Mouse (Mus musculus): Measurements from ENCODE around the gene Fam208a. TPM values are rescaled to one million over a fixed set of nuclear protein-coding genes. Genes with fewer than 3 reads are reported as not detected.
A peak's percentile ranks its signal among the peaks of the same experiment; 100 is the strongest.

Gene Fam208a
- polyA plus RNA-seq, 1 experiment from 2014 or later: 15.4 TPM

GRCm38 (mm10) chr14:27422301-27422700 is 6.3 kb upstream of the Fam208a start:
- ATAC-seq (replicated peaks; ENCODE audit: low FRiP score): no peak

GRCm38 (mm10) chr14:27428973-27429711 is 508 bp downstream of the Fam208a start:
- peak overlapping the region; percentile 99 for H3K27ac ChIP-seq
- H3K27me3 ChIP-seq: no peaks in the 10 kb centered on the region
- H3K9me3 ChIP-seq (replicated peaks): peaks cover 14% of the 10 kb centered on the region
- peak; percentile 86 for ATAC-seq (replicated peaks; ENCODE audit: low FRiP score)
- H3K9ac ChIP-seq: peak overlapping the region; percentile 92
- H3K4me1 ChIP-seq: peaks cover 12% of the 10 kb centered on the region
- H3K4me2 ChIP-seq: peak overlapping the region; percentile 91
- H3K4me3 ChIP-seq (replicated peaks): peak overlapping the region; percentile 73
- whole genome bisulfite sequencing: under 1% methylated on average over 76 of the region's 78 CpGs
- H3K36me3 ChIP-seq: peaks cover 35% of the 10 kb centered on the region

More at GRCm38 (mm10) chr14:27422301-27422700, 6.3 kb upstream of the Fam208a start:
- no peaks in the 10 kb centered on the region for H3K27me3 ChIP-seq
- no peak overlapping the region for H3K9ac ChIP-seq
- no peak overlapping the region for H3K4me3 ChIP-seq (replicated peaks)
- H3K27ac ChIP-seq: no peak overlapping the region
- no peaks in the 10 kb centered on the region; the same call in 1 of the 2 replicates for H3K9me3 ChIP-seq (replicated peaks)
- no peaks in the 10 kb centered on the region for H3K4me1 ChIP-seq
- H3K36me3 ChIP-seq: no peaks in the 10 kb centered on the region
- WGBS: 95% methylated on average over 1 of the region's 1 CpGs
- no peak overlapping the region for H3K4me2 ChIP-seq

GRCm38 (mm10) chr14:27430280-27430679 is 1.6 kb downstream of the Fam208a start:
- WGBS: 95% methylated on average over 4 of the region's 4 CpGs
- Histone ChIP-seq H3K4me2 (peak overlapping the region; percentile 91), H3K36me3 (peaks cover 41% of the 10 kb centered on the region), H3K27me3 (no peaks in the 10 kb centered on the region), H3K4me3 (replicated peaks) (no peak overlapping the region), H3K4me1 (peaks cover 12% of the 10 kb centered on the region), H3K9me3 (replicated peaks) (peaks cover 14% of the 10 kb centered on the region), H3K27ac (no peak overlapping the region), H3K9ac (no peak overlapping the region)
- no peak for ATAC-seq (replicated peaks; ENCODE audit: low FRiP score)

GRCm38 (mm10) chr14:27432064-27432463 is 3.4 kb downstream of the Fam208a start:
- Histone ChIP-seq H3K27me3 (no peaks in the 10 kb centered on the region), H3K4me2 (no peak overlapping the region), H3K9ac (no peak overlapping the region), H3K4me3 (replicated peaks) (no peak overlapping the region), H3K36me3 (peaks cover 53% of the 10 kb centered on the region), H3K9me3 (replicated peaks) (peaks cover 14% of the 10 kb centered on the region), H3K27ac (no peak overlapping the region), H3K4me1 (peaks cover 12% of the 10 kb centered on the region)
- 99% methylated on average over 2 of the region's 2 CpGs for WGBS
- ATAC-seq (replicated peaks; ENCODE audit: low FRiP score): no peak

GRCm38 (mm10) chr14:27436116-27436515 is 7.5 kb downstream of the Fam208a start:
- Histone ChIP-seq H3K4me1 (no peaks in the 10 kb centered on the region), H3K9me3 (replicated peaks) (peaks cover 3% of the 10 kb centered on the region; the same call in 1 of the 2 replicates), H3K27ac (no peak overlapping the region), H3K4me3 (replicated peaks) (no peak overlapping the region), H3K27me3 (no peaks in the 10 kb centered on the region), H3K9ac (no peak overlapping the region), H3K4me2 (no peak overlapping the region), H3K36me3 (peaks cover 48% of the 10 kb centered on the region)
- no peak for ATAC-seq (replicated peaks; ENCODE audit: low FRiP score)
- 88% methylated on average over 1 of the region's 1 CpGs for WGBS

GRCm38 (mm10) chr14:27436826-27437225 is 8.2 kb downstream of the Fam208a start:
- Histone ChIP-seq H3K27ac (no peak overlapping the region), H3K4me3 (replicated peaks) (no peak overlapping the region), H3K27me3 (no peaks in the 10 kb centered on the region), H3K9me3 (replicated peaks) (peaks cover under 1% of the 10 kb centered on the region; the same call in 1 of the 2 replicates), H3K36me3 (peaks cover 44% of the 10 kb centered on the region), H3K4me2 (no peak overlapping the region), H3K9ac (no peak overlapping the region), H3K4me1 (no peaks in the 10 kb centered on the region)
- 84% methylated on average over 3 of the region's 3 CpGs for WGBS
- no peak for ATAC-seq (replicated peaks; ENCODE audit: low FRiP score)

- peaks cover 50% of the 10 kb centered on the region for H3K36me3 ChIP-seq
- no peak overlapping the region for H3K4me3 ChIP-seq (replicated peaks)
- no peaks in the 10 kb centered on the region for H3K4me1 ChIP-seq
- no peaks in the 10 kb centered on the region for H3K9me3 ChIP-seq (replicated peaks)
- ATAC-seq (replicated peaks; ENCODE audit: low FRiP score): no peak
- H3K27me3 ChIP-seq: no peaks in the 10 kb centered on the region
- no peak overlapping the region for H3K4me2 ChIP-seq
- no peak overlapping the region for H3K27ac ChIP-seq
- no peak overlapping the region for H3K9ac ChIP-seq
These were observed 12.3 kb downstream of the Fam208a start for GRCm38 (mm10) chr14:27440921-27441320.

GRCm38 (mm10) chr14:27444851-27445281 is 16.2 kb downstream of the Fam208a start:
- H3K9me3 ChIP-seq (replicated peaks): no peaks in the 10 kb centered on the region
- no peak overlapping the region for H3K4me2 ChIP-seq
- ATAC-seq (replicated peaks; ENCODE audit: low FRiP score): no peak
- H3K36me3 ChIP-seq: peaks cover 63% of the 10 kb centered on the region
- H3K27ac ChIP-seq: no peak overlapping the region
- H3K27me3 ChIP-seq: no peaks in the 10 kb centered on the region
- no peak overlapping the region for H3K9ac ChIP-seq
- 97% methylated on average over 2 of the region's 2 CpGs for WGBS
- H3K4me3 ChIP-seq (replicated peaks): no peak overlapping the region
- H3K4me1 ChIP-seq: no peaks in the 10 kb centered on the region

GRCm38 (mm10) chr14:27446963-27447362 is 18.3 kb downstream of the Fam208a start:
- Histone ChIP-seq H3K9me3 (replicated peaks) (no peaks in the 10 kb centered on the region), H3K36me3 (peaks cover 66% of the 10 kb centered on the region)
- no peak for ATAC-seq (replicated peaks; ENCODE audit: low FRiP score)

GRCm38 (mm10) chr14:27491399-27491798 is 62.8 kb downstream of the Fam208a start:
- H3K36me3 ChIP-seq: peaks cover 85% of the 10 kb centered on the region
- no peak overlapping the region for H3K4me3 ChIP-seq (replicated peaks)
- no peaks in the 10 kb centered on the region for H3K27me3 ChIP-seq
- 85% methylated on average over 5 of the region's 5 CpGs for WGBS
- no peaks in the 10 kb centered on the region for H3K9me3 ChIP-seq (replicated peaks)
- H3K4me1 ChIP-seq: no peaks in the 10 kb centered on the region
- no peak overlapping the region for H3K4me2 ChIP-seq
- H3K9ac ChIP-seq: no peak overlapping the region
- H3K27ac ChIP-seq: no peak overlapping the region
- ATAC-seq (replicated peaks; ENCODE audit: low FRiP score): no peak

More at GRCm38 (mm10) chr14:27446963-27447362, 18.3 kb downstream of the Fam208a start:
- 91% methylated on average over 4 of the region's 4 CpGs for whole genome bisulfite sequencing
- Histone ChIP-seq H3K27me3 (no peaks in the 10 kb centered on the region), H3K9ac (no peak overlapping the region), H3K4me2 (no peak overlapping the region), H3K4me3 (replicated peaks) (no peak overlapping the region), H3K27ac (no peak overlapping the region), H3K4me1 (no peaks in the 10 kb centered on the region)

- 93% methylated on average over 4 of the region's 4 CpGs for WGBS
- H3K4me3 ChIP-seq (replicated peaks): no peak overlapping the region
- H3K4me1 ChIP-seq: no peaks in the 10 kb centered on the region
- no peak overlapping the region for H3K4me2 ChIP-seq
- no peak overlapping the region for H3K9ac ChIP-seq
- H3K9me3 ChIP-seq (replicated peaks): no peaks in the 10 kb centered on the region
- H3K36me3 ChIP-seq: peaks cover 86% of the 10 kb centered on the region
- no peaks in the 10 kb centered on the region for H3K27me3 ChIP-seq
- ATAC-seq (replicated peaks; ENCODE audit: low FRiP score): no peak
- no peak overlapping the region for H3K27ac ChIP-seq
These were observed 64.9 kb downstream of the Fam208a start for GRCm38 (mm10) chr14:27493516-27493915.

GRCm38 (mm10) chr14:27501096-27501495 is 72.5 kb downstream of the Fam208a start:
- no peaks in the 10 kb centered on the region for H3K27me3 ChIP-seq
- no peaks in the 10 kb centered on the region for H3K4me1 ChIP-seq
- 87% methylated on average over 4 of the region's 4 CpGs for WGBS
- H3K9me3 ChIP-seq (replicated peaks): no peaks in the 10 kb centered on the region
- peaks cover 41% of the 10 kb centered on the region for H3K36me3 ChIP-seq
- no peak overlapping the region for H3K9ac ChIP-seq
- ATAC-seq (replicated peaks; ENCODE audit: low FRiP score): no peak
- H3K4me2 ChIP-seq: no peak overlapping the region
- H3K27ac ChIP-seq: no peak overlapping the region
- no peak overlapping the region for H3K4me3 ChIP-seq (replicated peaks)
